Mouse (Mus musculus) small intestine, adult 2 months (tissue): Measurements from ENCODE around the gene Tom1.

Experiments used
- CTCF ChIP-seq: fragments of 200-500 bp; IDR thresholded peaks from 2 replicates; pipeline ENCODE4 v1.5.1; 2012; ENCODE audit warnings: low read depth, mild to moderate bottlenecking, control low read depth, inconsistent platforms, low read length, moderate library complexity, mixed read lengths; ENCODE audit not compliant: insufficient replicate concordance, insufficient read length; ENCODE audit errors: extremely low read depth
- POLR2A ChIP-seq: fragments of 200-500 bp; IDR thresholded peaks from 2 replicates; pipeline ENCODE4 v1.6.1; 2012; ENCODE audit warnings: low read depth, mild to moderate bottlenecking, control low read depth, inconsistent platforms, low read length, moderate library complexity

DNA sequence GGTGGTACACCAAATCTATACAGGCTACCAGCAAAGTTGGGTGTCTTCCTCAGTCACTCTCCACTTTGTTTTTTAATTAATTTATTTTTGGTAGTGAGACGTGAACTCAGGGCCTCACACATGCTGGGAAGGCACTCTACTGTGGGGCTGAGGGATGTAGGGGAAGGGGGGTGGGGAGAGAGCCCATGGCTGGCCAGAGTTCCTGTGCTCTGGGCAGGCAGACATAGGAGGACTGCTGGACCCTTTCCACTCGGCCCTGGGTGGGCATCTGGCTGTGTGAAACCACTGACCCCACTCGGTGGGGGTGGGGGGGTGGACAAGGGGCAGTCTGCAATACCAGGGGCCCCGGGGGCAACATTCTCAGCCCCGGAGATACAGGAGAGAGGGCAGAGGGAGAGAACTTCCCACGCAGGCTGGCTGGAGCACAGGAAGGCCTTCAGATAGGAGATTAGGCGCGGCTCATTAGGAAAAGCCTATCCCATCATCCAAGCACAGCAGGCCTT, 69.9 kb downstream of the Tom1 start:
- TF ChIP-seq CTCF (no peak), POLR2A (no peak)
